Mouse (Mus musculus) lung, adult 2 months (tissue): ENCODE data around the gene Sipa1.

ENCODE experiments used
- CTCF ChIP-seq: fragments of 200-500 bp; IDR thresholded peaks from 2 replicates; pipeline ENCODE4 v1.5.1; 2011; ENCODE audit warnings: mild to moderate bottlenecking, low read length, control low read depth; ENCODE audit not compliant: insufficient read depth
- POLR2A ChIP-seq: fragments of 200-500 bp; IDR thresholded peaks from 2 replicates; pipeline ENCODE4 v1.6.1; 2011; ENCODE audit warnings: low read depth, mild to moderate bottlenecking, control low read depth, low read length, borderline replicate concordance; ENCODE audit errors: extremely low read depth

- TF ChIP-seq CTCF (no peak), POLR2A (no peak)
These were observed 20.7 kb upstream of the Sipa1 start for GRCm38 (mm10) chr19:5684236-5684635.
